Mouse (Mus musculus) kidney, adult 2 months (tissue): ENCODE data around the gene Hormad1. TPM values are rescaled to one million over a fixed set of nuclear protein-coding genes. Genes with fewer than 3 reads are reported as not detected.
"Not testable (repeated sequence)": the region's sequence is repeated elsewhere in the genome, so short reads cannot be mapped to it uniquely, and the experiment has no call there.

Experiments used
- DNase-seq: peaks from one replicate; pipeline ENCODE4 v3.0.0; 2021
- H3K27ac ChIP-seq: fragments of 200-500 bp; 2 replicates; pipeline ENCODE4 v1.5.1; 2012; ENCODE audit warnings: low read depth, low read length, control low read depth, inconsistent platforms; ENCODE audit not compliant: insufficient read depth
- H3K27me3 ChIP-seq: fragments of 200-500 bp; replicated peaks from 2 replicates; pipeline ENCODE4 v1.6.1; 2012; ENCODE audit warnings: mild to moderate bottlenecking, moderate library complexity, low read length, inconsistent platforms; ENCODE audit not compliant: control insufficient read depth, insufficient read depth
- H3K36me3 ChIP-seq: fragments of 200-500 bp; 2 replicates; pipeline ENCODE4 v1.6.1; 2012; ENCODE audit warnings: mild to moderate bottlenecking, moderate library complexity, low read length, inconsistent platforms; ENCODE audit not compliant: control insufficient read depth, insufficient read depth
- H3K4me1 ChIP-seq: fragments of 200-500 bp; 2 replicates; pipeline ENCODE4 v1.6.1; 2011; ENCODE audit warnings: low read length; ENCODE audit not compliant: control insufficient read depth, insufficient read depth
- H3K4me3 ChIP-seq: fragments of 200-500 bp; 2 replicates; pipeline ENCODE4 v1.5.1; 2011; ENCODE audit warnings: mild to moderate bottlenecking, low read depth, low read length, control low read depth; ENCODE audit not compliant: insufficient read depth
- CTCF ChIP-seq: fragments of 200-500 bp; conservative IDR thresholded peaks from 2 replicates; pipeline ENCODE4 v1.5.1; 2011; ENCODE audit warnings: low read depth, mild to moderate bottlenecking, control low read depth, low read length, moderate library complexity, mixed read lengths; ENCODE audit not compliant: insufficient read depth, insufficient read length
- POLR2A ChIP-seq: fragments of 200-500 bp; IDR thresholded peaks from one replicate; pipeline ENCODE4 v1.6.1; 2011; ENCODE audit warnings: low read depth, low read length, control low read depth
- WGBS: fragments of 180-500 bp; shearing (Covaris S2); methylation state at CpG from one replicate; pipeline ENCODE4 v1.1.7; 2018; 5-methylcytosine and 5-hydroxymethylcytosine counted together
- polyA plus RNA-seq: library from polyadenylated mRNA; depleted of rRNA; stranded (reverse); fragments of >200 nt; gene quantifications from 2 replicates; pipeline ENCODE4 v1.2.3, GENCODE M21; 2012

Hormad1 gene
- polyA plus RNA-seq, 1 experiment = not detected

- TF ChIP-seq CTCF (no peak), POLR2A (no peak)
- Histone ChIP-seq H3K27me3 (no peaks in the 10 kb centered on the region), H3K4me1 (no peaks in the 10 kb centered on the region), H3K27ac (no peak overlapping the region), H3K4me3 (no peak overlapping the region), H3K36me3 (no peaks in the 10 kb centered on the region)
- 91% methylated on average over 1 of the region's 1 CpGs for WGBS
- DNase-seq = no peak
These were observed 24.6 kb upstream of the Hormad1 start for GRCm38 (mm10) chr3:95534927-95535326.

GRCm38 (mm10) chr3:95538936-95539335, 20.5 kb upstream of the Hormad1 start:
- Histone ChIP-seq H3K27ac (no peak overlapping the region), H3K36me3 (no peaks in the 10 kb centered on the region), H3K27me3 (no peaks in the 10 kb centered on the region), H3K4me3 (no peak overlapping the region), H3K4me1 (no peaks in the 10 kb centered on the region)
- TF ChIP-seq POLR2A = no peak
- TF ChIP-seq CTCF = no peak
- no peak for DNase-seq
- 89% methylated on average over 10 of the region's 10 CpGs for WGBS

- 95% methylated on average over 4 of the region's 4 CpGs for WGBS
- Histone ChIP-seq H3K27ac (no peak overlapping the region), H3K27me3 (no peaks in the 10 kb centered on the region), H3K36me3 (no peaks in the 10 kb centered on the region), H3K4me1 (no peaks in the 10 kb centered on the region), H3K4me3 (no peak overlapping the region)
- TF ChIP-seq POLR2A = no peak
- no peak for TF ChIP-seq CTCF
- no peak for DNase-seq
These were observed 19.6 kb upstream of the Hormad1 start for GRCm38 (mm10) chr3:95539837-95540236.

- not testable (repeated sequence) for H3K27me3 ChIP-seq, H3K4me3 ChIP-seq, H3K4me1 ChIP-seq, H3K36me3 ChIP-seq, H3K27ac ChIP-seq, DNase-seq
- WGBS = 83% methylated on average over 2 of the region's 2 CpGs
These were observed 18.3 kb upstream of the Hormad1 start for GRCm38 (mm10) chr3:95541186-95541585.

- no peak overlapping the region for H3K27ac ChIP-seq
- TF ChIP-seq POLR2A (no peak), CTCF (no peak)
- no peak for DNase-seq
- H3K4me3 ChIP-seq = no peak overlapping the region
- H3K36me3 ChIP-seq = no peaks in the 10 kb centered on the region
- no peaks in the 10 kb centered on the region for H3K4me1 ChIP-seq
- no peaks in the 10 kb centered on the region for H3K27me3 ChIP-seq
These were observed 17.3 kb upstream of the Hormad1 start for GRCm38 (mm10) chr3:95542171-95542570.

GRCm38 (mm10) chr3:95542981-95543380, 16.5 kb upstream of the Hormad1 start:
- WGBS = 69% methylated on average over 7 of the region's 7 CpGs

GRCm38 (mm10) chr3:95550176-95550575, 9.3 kb upstream of the Hormad1 start:
- TF ChIP-seq CTCF (no peak), POLR2A (no peak)
- 85% methylated on average over 1 of the region's 1 CpGs for WGBS
- Histone ChIP-seq H3K27me3 (no peaks in the 10 kb centered on the region), H3K36me3 (no peaks in the 10 kb centered on the region), H3K4me3 (no peak overlapping the region), H3K4me1 (no peaks in the 10 kb centered on the region), H3K27ac (no peak overlapping the region)
- DNase-seq = no peak

More at GRCm38 (mm10) chr3:95542981-95543380, 16.5 kb upstream of the Hormad1 start:
- DNase-seq = no peak
- H3K4me1 ChIP-seq = no peaks in the 10 kb centered on the region
- no peak overlapping the region for H3K27ac ChIP-seq
- no peaks in the 10 kb centered on the region for H3K36me3 ChIP-seq
- no peak overlapping the region for H3K4me3 ChIP-seq
- H3K27me3 ChIP-seq = no peaks in the 10 kb centered on the region
- TF ChIP-seq POLR2A = no peak
- no peak for TF ChIP-seq CTCF

- TF ChIP-seq CTCF (no peak), POLR2A (no peak)
These were observed 5.5 kb upstream of the Hormad1 start for GRCm38 (mm10) chr3:95553986-95554385.

More at GRCm38 (mm10) chr3:95553986-95554385, 5.5 kb upstream of the Hormad1 start:
- WGBS = 37% methylated on average over 3 of the region's 3 CpGs
- Histone ChIP-seq H3K27ac (no peak overlapping the region), H3K4me3 (no peak overlapping the region), H3K36me3 (no peaks in the 10 kb centered on the region), H3K4me1 (no peaks in the 10 kb centered on the region), H3K27me3 (no peaks in the 10 kb centered on the region)
- DNase-seq = peak; percentile 2
